Mouse (Mus musculus): Measurements from ENCODE around the gene Prkn.

Gene Prkn

GRCm38 (mm10) chr17:11741161-11741560 is 901.0 kb downstream of the Prkn start:
- no peak for DNase-seq (ENCODE audit: low spot score)

DNA sequence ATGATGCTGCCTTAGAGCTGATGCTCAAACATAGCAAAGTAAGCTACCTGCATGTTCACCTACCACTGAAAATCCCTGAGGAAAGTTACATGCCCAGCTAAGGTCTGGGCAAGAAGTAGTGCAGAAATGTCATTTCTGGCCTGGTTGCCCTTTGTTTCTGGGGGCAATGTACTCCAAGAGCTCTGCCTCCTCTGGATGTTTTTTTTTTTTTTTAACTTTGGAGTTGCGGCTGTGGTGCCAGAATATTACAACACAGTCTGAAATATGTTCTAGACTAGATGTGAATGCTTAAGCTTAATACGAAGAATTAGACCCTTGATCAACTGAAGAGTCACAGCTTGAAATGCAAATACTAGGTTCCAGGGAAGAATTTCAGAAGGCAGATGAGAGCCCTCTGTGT is 911.1 kb downstream of the Prkn start:
- no peak for DNase-seq (ENCODE audit: low spot score)

DNA sequence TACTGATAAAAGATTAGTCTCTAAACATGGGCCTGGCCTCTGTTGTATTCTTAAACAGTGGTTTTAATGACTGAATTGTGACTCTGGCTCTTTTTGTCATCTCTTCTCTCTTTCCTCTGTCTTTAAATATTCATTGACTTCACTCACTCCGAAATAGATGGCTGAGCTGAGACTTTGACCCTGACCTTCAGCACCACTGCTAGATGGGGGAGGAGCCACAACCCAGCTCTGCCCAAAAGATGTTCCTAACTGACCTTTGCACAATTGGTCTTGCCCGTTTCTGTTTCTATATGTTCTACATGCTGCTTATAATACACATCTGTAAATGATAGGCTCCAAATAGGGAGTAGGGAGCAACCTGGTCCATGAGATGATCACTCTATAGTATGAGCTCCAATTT is 912.5 kb downstream of the Prkn start:
- no peak for DNase-seq (ENCODE audit: low spot score)

GRCm38 (mm10) chr17:11765117-11765516 is 924.9 kb downstream of the Prkn start:
- DNase-seq (ENCODE audit: low spot score) = no peak

GRCm38 (mm10) chr17:11765581-11765980 is 925.4 kb downstream of the Prkn start:
- no peak for DNase-seq (ENCODE audit: low spot score)

- no peak for DNase-seq (ENCODE audit: low spot score)
Measured at GRCm38 (mm10) chr17:11767301-11767700, 927.1 kb downstream of the Prkn start.

- no peak for DNase-seq (ENCODE audit: low spot score)
Measured at GRCm38 (mm10) chr17:11768345-11768744, 928.2 kb downstream of the Prkn start.

- no peak for DNase-seq (ENCODE audit: low spot score)
Measured at GRCm38 (mm10) chr17:11768971-11769370, 928.8 kb downstream of the Prkn start.

- DNase-seq (ENCODE audit: low spot score) = no peak
Measured at GRCm38 (mm10) chr17:11769513-11769912, 929.3 kb downstream of the Prkn start.

DNA sequence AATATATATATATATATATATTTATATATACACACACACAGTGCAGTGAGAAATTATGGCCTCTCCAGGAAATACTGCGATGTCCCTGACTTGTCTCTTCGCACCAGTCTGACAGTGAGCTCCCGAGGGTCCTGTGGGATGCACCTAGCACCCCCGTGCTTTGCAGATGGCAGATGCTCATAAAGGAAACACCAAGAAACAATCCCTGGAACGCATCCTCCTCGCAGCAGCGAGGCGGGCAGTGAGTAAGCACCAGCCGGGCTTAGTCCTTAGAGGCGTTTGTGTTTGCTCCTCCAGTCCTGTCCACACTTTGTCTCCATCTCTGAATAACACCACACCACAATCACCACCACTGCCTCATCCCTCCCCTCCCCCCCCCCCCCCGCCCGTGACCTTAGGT is 939.4 kb downstream of the Prkn start:
- DNase-seq (ENCODE audit: low spot score) = no peak

- DNase-seq (ENCODE audit: low spot score) = no peak
Measured at GRCm38 (mm10) chr17:11780005-11780404, 939.8 kb downstream of the Prkn start.

DNA sequence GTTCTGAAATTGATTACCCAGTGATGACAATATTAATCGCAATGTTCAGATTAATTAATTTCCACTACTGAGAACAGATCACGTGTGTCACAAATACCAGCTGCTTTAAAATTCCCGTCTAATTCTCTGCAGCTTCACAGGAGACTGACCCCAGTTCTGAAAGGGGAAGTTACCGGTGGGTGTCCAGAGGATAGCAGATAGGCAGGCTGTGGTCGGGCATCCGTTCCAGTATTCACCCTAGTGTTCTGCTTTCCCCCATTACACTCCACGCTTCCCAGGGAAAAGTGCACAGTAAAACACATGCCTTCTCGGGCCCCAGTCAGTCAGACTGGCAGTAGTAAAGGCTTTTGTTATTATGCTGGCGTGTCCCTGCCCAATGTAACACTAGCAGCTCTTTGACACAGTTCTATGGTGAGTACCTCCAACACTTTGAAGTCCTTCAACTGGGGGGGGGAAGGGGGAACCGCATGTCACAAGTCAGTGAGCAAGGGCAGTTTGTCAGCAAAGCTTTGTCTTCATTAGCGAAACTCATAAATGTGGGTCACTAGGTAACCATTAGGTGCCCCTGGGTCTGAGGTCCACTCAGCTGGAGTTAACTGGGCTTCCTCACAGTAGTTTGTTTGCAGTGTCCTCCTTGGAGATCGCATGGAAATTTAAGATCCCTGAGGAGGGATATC is 940.8 kb downstream of the Prkn start:
- DNase-seq (ENCODE audit: low spot score) = no peak

GRCm38 (mm10) chr17:11788270-11788936 is 948.2 kb downstream of the Prkn start:
- no peak for DNase-seq (ENCODE audit: low spot score)

DNA sequence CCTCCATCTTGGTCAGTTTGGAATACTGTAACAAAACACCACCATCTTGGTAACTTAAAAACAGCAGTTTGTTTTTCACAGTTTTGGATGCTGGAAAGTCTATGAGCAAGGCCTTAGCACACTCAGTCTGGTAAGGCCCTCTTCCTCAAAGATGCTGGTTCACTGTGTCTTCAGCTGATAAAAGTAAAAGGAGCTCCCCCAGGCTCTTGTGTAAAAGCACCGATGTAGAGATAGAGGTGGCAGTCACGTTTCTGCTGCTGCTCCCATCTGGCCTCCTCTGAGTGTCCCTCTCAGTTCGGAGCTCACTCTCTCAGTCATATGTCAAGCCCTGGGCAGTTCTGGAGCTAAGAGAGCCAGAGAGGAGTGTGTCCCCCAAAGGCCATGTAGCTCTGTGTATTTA is 955.8 kb downstream of the Prkn start:
- DNase-seq (ENCODE audit: low spot score) = no peak

DNA sequence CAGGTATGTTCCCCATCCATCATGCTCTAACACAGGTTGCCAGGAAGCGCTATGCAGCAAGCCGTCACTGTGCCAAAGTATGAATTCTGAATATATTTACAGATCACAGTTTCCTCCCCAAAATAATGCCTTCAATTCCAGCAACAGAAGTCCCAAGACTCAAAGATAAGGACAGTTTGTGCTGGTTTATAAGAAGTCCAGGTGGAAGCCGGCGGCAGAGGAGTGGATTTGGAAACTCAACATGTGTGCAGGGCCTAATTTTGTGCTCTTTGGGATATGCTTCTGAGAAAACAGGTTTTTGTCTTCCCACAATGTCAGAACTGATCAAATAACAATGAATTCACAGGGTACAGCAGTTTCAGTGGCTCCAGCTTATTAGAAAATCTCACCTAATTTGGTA is 961.0 kb downstream of the Prkn start:
- no peak for DNase-seq (ENCODE audit: low spot score)

- no peak for DNase-seq (ENCODE audit: low spot score)
Measured at GRCm38 (mm10) chr17:11807280-11807679, 967.1 kb downstream of the Prkn start.

- DNase-seq (ENCODE audit: low spot score) = no peak
Measured at GRCm38 (mm10) chr17:11817886-11818285, 977.7 kb downstream of the Prkn start.

GRCm38 (mm10) chr17:11819506-11819905 is 979.3 kb downstream of the Prkn start:
- DNase-seq (ENCODE audit: low spot score) = no peak

DNA sequence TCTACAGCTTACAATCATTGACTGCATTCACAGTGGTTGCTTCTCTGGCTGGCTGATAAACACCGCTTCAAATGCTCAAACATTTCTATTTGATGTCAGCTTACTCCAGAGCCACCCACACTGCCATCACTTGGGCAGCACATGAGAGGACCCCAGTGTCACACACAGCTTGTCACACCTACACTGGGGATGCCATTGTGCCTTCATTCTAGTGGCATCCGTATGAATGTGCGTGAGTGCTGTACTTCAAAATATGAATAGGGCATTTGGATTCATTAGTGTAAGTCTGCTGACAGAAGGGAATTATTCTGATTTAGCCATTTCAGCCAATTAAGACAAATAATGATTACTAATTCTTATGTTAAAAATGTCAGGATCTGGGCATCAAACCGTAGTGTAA is 980.6 kb downstream of the Prkn start:
- DNase-seq (ENCODE audit: low spot score) = no peak

GRCm38 (mm10) chr17:11829501-11829900 is 989.3 kb downstream of the Prkn start:
- DNase-seq (ENCODE audit: low spot score) = no peak

DNA sequence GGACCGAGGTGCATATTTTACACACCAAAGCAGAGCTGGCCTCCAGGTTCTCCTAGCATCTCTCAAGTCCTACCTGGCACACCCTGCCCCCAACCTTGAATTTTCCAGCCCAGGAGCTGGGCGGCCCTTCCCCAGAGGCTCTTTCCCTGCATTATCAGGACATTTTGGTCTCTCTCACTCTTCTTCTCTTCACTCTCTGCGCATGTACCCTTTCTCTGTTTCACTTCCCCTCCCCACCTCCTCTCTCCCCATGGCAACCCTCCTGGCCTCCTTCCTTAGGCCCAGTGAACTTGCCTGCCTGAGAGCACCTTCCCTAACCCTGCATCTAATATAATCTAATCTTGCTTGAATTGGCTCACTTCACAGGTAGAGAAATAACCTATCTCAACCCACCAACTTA is 996.9 kb downstream of the Prkn start:
- DNase-seq (ENCODE audit: low spot score) = no peak

- no peak for DNase-seq (ENCODE audit: low spot score)
Measured at GRCm38 (mm10) chr17:11844436-11844835, 1004.3 kb downstream of the Prkn start.

DNA sequence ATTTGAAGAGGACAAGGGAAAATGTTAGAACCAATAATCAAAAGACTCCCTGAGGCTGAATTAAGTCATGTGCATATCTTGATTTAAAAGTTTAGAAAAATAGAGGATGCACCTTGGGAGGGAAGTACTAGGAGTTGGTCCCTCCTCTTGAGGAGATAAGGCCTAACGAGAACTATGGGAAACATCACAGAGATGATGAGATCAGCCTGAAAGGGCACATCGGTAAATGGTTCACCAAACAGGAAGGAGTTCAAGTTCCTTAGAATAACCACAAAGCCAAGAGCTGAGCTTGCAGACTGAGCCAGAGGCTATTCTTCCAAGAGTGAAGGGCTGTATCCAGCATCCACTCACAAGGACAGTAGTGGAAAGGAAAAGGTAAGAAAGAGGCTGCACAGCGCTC is 1004.8 kb downstream of the Prkn start:
- no peak for DNase-seq (ENCODE audit: low spot score)

DNA sequence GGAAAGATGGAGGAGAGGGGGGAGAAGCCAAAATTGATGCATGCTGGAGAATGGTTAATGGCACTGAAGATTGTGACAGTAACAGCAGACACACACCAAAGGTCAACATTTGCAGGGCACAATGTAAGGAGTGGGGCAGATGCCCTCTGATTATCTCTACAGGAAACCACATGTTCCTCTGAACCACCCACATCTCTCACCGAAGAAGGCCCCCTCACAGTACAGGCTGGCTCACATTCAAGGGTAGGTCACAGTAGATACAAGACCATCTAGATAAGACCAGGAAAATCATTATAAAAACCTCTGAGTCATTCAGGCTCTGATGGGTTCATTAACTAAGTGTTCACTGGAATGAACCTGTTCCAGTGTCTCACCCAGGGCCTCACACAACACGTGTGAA is 1005.3 kb downstream of the Prkn start:
- no peak for DNase-seq (ENCODE audit: low spot score)
